Mouse (Mus musculus) thymus, postnatal 36 days (tissue): ENCODE results near the gene Olfr714.
"Not testable (repeated sequence)": the region's sequence is repeated elsewhere in the genome, so short reads cannot be mapped to it uniquely, and the experiment has no call there.

Experiments used
- DNase-seq, 2 experiments: peaks; one replicate each; pipeline ENCODE4 v3.0.0; 2022; ENCODE audit warnings: mixed read lengths in 2 of 2

Gene Olfr714

GRCm38 (mm10) chr7:107070681-107071080 is at the start of gene Olfr714:
Gene Olfr714, plus strand, starts transcription at chr7:107070981.
- DNase-seq = no peak

GRCm38 (mm10) chr7:107030874-107031273 is 39.9 kb upstream of the Olfr714 start, which contains the start of gene Olfr713:
Gene Olfr713, plus strand, starts transcription at chr7:107031174.
- DNase-seq = no peak

GRCm38 (mm10) chr7:107039934-107040563 is 30.7 kb upstream of the Olfr714 start:
- no peak for DNase-seq

GRCm38 (mm10) chr7:107043136-107043535 is 27.6 kb upstream of the Olfr714 start:
- DNase-seq = no peak

- DNase-seq = no peak
These were observed 26.4 kb upstream of the Olfr714 start for GRCm38 (mm10) chr7:107044407-107044806.

DNA sequence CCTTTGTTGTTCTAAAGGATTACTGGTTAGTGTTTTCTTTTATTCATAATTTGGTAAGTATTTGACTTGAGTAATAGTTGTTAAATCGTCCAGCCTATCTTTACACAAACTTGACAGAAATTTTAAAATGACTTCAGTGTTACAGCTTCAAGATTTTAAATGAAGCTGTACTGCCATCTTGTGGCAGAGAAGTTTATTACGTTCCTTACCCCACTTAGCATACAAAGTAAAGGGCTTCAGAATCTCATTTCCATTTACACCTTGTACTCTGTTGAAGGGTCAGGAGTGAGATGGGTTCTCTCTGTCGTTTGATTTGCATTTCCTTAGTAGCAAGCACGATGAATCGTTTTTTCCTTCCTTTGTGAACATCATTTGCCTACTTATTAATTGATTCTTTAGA is 24.9 kb upstream of the Olfr714 start:
- DNase-seq = no peak

GRCm38 (mm10) chr7:107047578-107047977 is 23.2 kb upstream of the Olfr714 start:
- no peak for DNase-seq

DNA sequence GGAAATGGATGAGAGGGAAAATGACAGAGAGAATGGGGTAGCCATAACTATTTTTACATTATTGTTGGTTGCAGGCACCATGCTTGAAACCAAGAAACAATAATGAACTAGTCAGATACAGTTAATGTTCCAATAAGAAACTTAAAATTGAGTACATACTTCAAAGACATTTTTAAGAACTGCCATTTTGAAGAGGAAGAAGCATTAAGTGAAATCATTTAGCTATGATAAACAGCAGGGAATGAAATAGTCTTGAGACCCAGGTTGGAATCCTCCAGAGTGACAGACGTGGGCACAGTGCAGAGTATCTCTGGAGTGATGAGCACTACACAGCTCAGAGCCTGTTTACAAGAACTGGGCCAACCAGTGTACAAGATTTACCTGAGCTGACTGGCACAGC is 22.1 kb downstream of the Olfr714 start, which contains the start of gene Olfr17:
Gene Olfr17, plus strand, starts transcription at position 301 of the 400 bp plus-strand sequence.
- DNase-seq = no peak

DNA sequence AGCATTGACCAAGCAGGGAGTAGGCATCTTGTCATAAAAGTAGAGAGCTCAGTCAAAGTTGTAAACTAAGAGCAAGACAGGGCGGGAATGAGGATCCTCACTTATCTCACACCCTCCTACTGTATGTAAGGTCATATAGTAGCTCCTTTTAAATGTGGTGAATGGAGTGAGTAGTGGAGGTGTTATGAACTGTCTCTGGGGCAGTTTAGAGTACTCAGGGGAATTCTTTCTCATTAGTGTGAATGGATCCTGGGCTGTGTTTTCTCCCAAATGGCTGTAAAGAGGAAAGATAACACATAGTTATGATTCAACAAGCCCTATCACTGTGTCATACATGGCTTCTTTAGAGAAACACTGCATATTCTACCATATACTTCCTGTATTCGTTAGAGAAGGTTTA is 39.5 kb downstream of the Olfr714 start, which contains the start of gene Olfr715b:
Gene Olfr715b, minus strand, starts transcription at position 101 of the 400 bp plus-strand sequence.
- not testable (repeated sequence) for DNase-seq
